Mouse (Mus musculus) heart, embryonic 11.5 days (tissue): ENCODE measurements around the gene Plekhg6. TPM values are rescaled to one million over a fixed set of nuclear protein-coding genes. Genes with fewer than 3 reads are reported as not detected.

Experiments used
- ATAC-seq: fragments of 200-750 bp; cut with Nextera tagmentation; replicated peaks from 2 replicates; pipeline ENCODE4 v1.8.0; 2017; ENCODE audit warnings: moderate library complexity; ENCODE audit not compliant: insufficient number of reproducible peaks, low FRiP score, low TSS enrichment
- H3K27ac ChIP-seq: fragments of 300-500 bp; sonication (generic); 2 replicates; pipeline ENCODE4 v1.5.1; 2014; ENCODE audit warnings: mild to moderate bottlenecking, low read depth, low read length
- H3K27me3 ChIP-seq: fragments of 300-500 bp; sonication (generic); 2 replicates; pipeline ENCODE4 v1.6.1; 2014; ENCODE audit warnings: mild to moderate bottlenecking, low read length, mixed read lengths; ENCODE audit not compliant: control insufficient read depth, insufficient read depth
- H3K36me3 ChIP-seq: fragments of 300-500 bp; sonication (generic); 2 replicates; pipeline ENCODE4 v1.6.1; 2014; ENCODE audit warnings: mild to moderate bottlenecking, low read length, moderate library complexity, mixed read lengths; ENCODE audit not compliant: control insufficient read depth, insufficient read depth
- H3K4me1 ChIP-seq: fragments of 300-500 bp; sonication (generic); 2 replicates; pipeline ENCODE4 v1.6.1; 2014; ENCODE audit warnings: low read length; ENCODE audit not compliant: control insufficient read depth, insufficient read depth
- H3K4me2 ChIP-seq: fragments of 300-500 bp; sonication (generic); 2 replicates; pipeline ENCODE4 v1.6.1; 2014; ENCODE audit warnings: mild to moderate bottlenecking, moderate library complexity
- H3K4me3 ChIP-seq: fragments of 300-500 bp; sonication (generic); 2 replicates; pipeline ENCODE4 v1.5.1; 2014; ENCODE audit warnings: low read depth, low read length
- H3K9ac ChIP-seq: fragments of 300-500 bp; sonication (generic); 2 replicates; pipeline ENCODE4 v1.6.1; 2014; ENCODE audit warnings: mild to moderate bottlenecking, low read depth, low read length, moderate library complexity
- H3K9me3 ChIP-seq: fragments of 300-500 bp; sonication (generic); replicated peaks from 2 replicates; pipeline ENCODE4 v1.6.1; 2016; ENCODE audit warnings: low read length; ENCODE audit not compliant: control insufficient read depth
- WGBS: fragments of 180-500 bp; shearing (Covaris S2); extraction: QIAGEN DNeasy Blood & Tissue Kit; methylation state at CpG from one replicate; pipeline ENCODE4 v1.1.7; 2014; ENCODE audit not compliant: insufficient replicate concordance; 5-methylcytosine and 5-hydroxymethylcytosine counted together
- polyA plus RNA-seq: library from polyadenylated mRNA; unstranded; fragments of >200 nt; fragmentation: Nextera tagmentation; extraction: Ambion mirVana; gene quantifications from 2 replicates; pipeline ENCODE4 v1.2.1, GENCODE M21; 2014

The Plekhg6 gene
- polyA plus RNA-seq, result not detected in 2 replicates

GRCm38 (mm10) chr6:125380372-125381360 lies at the start of gene Plekhg6:
Gene Plekhg6 (minus strand): TSS chr6:125380793.
- Histone ChIP-seq H3K27me3 (peaks cover 69% of the 10 kb centered on the region), H3K4me1 (peaks cover 24% of the 10 kb centered on the region), H3K36me3 (no peaks in the 10 kb centered on the region), H3K4me3 (peak within 1 kb of the TSS; percentile 33), H3K9me3 (no peaks in the 10 kb centered on the region), H3K27ac (no peak within 1 kb of the TSS), H3K4me2 (peak within 1 kb of the TSS; percentile 63), H3K9ac (no peak within 1 kb of the TSS)
- WGBS, result 7% methylated on average over 38 of the region's 40 CpGs
- 0 out of 2 replicates have a peak, but pooled peaks have one; percentile 5 for ATAC-seq

GRCm38 (mm10) chr6:125429741-125430140 lies 49.1 kb upstream of the Plekhg6 start:
- Histone ChIP-seq H3K9ac (no peak overlapping the region), H3K27ac (no peak overlapping the region), H3K27me3 (no peaks in the 10 kb centered on the region), H3K4me1 (peaks cover 7% of the 10 kb centered on the region), H3K9me3 (no peaks in the 10 kb centered on the region), H3K4me2 (no peak overlapping the region), H3K4me3 (no peak overlapping the region), H3K36me3 (no peaks in the 10 kb centered on the region)
- no peak for ATAC-seq
- 65% methylated on average over 6 of the region's 6 CpGs for WGBS

DNA sequence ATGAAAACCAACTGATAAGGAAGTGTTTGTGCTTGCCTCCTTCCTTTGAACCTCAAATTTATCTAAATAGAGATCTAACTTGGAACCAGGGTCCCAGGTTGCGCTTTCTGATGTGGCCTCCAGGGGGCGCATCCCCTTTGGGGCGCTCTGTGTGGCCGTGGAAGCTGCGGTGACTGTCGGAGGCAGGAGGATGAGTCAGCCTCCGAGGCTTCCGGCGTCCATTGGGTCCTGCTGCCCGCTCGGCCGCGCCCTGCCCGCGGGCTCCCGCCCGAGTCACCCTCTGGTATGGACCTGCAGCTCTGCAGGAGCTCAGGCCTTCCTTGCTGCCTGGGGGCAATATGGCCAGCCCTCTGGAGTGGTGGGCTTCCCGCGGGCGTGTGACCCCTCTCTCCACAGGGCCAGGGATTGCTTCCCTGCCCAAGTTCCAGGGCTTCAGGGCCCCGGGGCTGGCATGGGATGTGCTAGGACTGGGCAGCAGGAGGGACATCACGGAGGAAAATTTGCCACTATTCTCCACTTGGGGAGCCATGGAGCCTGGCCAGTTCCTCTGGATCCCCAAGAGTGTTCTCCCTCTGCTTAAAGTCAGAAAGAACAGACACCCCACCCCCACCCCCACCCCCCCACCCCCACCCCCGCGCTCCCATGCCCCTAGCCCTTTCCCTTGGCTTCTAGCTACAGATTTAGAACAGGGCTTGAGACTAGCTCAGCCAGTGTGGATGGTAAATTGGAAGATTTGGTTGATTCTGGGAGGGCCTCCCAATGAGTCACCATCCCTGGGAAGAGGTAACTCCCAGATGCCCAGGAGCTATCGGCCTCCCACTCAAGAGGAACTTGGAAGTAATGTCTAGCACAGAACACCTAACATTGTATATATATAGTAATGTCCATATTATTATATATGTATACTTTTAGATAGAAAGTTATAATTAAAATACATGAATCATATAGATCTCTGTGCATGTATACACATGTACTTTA lies 46.1 kb upstream of the Plekhg6 start:
- WGBS, result 2% methylated on average over 23 of the region's 25 CpGs
- Histone ChIP-seq H3K9ac (peak overlapping the region; percentile 56), H3K4me3 (peak overlapping the region; percentile 40), H3K4me2 (peak overlapping the region; percentile 69), H3K9me3 (no peaks in the 10 kb centered on the region), H3K27me3 (no peaks in the 10 kb centered on the region), H3K36me3 (no peaks in the 10 kb centered on the region), H3K4me1 (peaks cover 8% of the 10 kb centered on the region; the same call in 1 of the 2 replicates), H3K27ac (no peak overlapping the region)
- ATAC-seq, result peak; percentile 78

DNA sequence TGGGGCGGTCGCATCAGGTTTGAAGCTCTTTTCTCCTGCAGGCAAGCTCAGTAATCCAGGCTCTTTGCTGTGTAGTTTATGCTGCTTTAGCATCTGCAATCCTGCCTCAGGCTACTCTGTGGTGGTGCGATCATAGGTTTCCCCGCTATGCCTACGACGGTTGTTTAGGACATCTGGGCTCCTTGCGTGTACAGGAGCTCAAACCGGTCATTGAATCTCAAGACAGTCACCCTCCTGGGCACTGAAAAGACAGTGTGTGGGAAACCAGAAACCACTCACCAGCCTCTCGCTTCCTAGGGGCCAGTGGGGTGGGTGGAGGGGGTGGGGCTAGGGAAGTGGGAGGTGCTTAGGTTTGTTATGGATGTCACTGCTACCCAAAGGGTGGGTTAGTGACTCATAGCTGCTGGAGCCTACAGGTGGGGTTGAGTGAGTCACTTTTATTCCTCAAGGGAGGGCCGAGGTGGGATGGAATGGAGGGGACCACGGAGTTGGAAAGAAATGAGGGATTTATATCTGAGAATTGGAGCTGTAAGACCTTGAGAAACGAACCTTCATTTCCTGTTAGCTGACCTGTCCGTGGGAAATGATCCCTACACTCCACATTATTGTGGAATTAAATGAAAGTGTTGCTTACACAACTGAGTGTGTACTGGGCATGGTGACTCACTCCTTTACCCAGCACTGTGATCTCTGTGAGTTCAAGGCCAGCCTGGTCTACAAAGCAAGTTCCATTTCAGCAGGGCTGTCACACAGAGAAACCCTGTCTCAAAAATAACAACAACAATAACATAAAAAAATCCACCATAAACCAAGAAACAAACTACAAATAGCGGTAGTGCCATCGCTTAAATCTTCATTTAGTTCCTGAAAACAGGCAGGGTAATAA lies 44.9 kb upstream of the Plekhg6 start:
- Histone ChIP-seq H3K4me1 (peaks cover 8% of the 10 kb centered on the region; the same call in 1 of the 2 replicates), H3K4me2 (no peak overlapping the region), H3K27me3 (no peaks in the 10 kb centered on the region), H3K9ac (no peak overlapping the region), H3K9me3 (no peaks in the 10 kb centered on the region), H3K27ac (no peak overlapping the region), H3K36me3 (no peaks in the 10 kb centered on the region), H3K4me3 (no peak overlapping the region)
- ATAC-seq, result no peak
- WGBS, result 55% methylated on average over 15 of the region's 15 CpGs

DNA sequence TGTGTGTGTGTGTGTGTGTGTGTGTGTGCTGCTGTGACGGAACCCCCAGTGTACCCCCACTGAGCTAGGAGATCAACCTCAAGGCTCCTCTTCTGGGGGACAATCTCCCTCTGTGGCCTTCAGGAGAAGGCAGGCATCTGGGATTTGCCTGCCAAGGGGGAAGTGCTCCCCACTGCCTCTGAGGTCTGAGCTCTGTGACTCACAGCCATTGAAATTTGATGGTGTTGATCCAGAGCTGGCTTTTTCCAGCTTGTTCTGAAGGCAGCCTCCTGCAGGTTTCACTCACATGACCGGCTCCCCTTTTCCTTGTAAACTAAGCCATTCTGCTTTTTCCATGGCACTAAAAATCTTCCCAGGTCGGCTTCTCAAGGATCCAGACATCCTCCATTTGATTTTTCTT lies 43.6 kb upstream of the Plekhg6 start:
- Histone ChIP-seq H3K4me1 (peaks cover 8% of the 10 kb centered on the region; the same call in 1 of the 2 replicates), H3K36me3 (no peaks in the 10 kb centered on the region), H3K4me2 (no peak overlapping the region), H3K9me3 (no peaks in the 10 kb centered on the region), H3K27me3 (no peaks in the 10 kb centered on the region), H3K9ac (no peak overlapping the region), H3K4me3 (no peak overlapping the region), H3K27ac (no peak overlapping the region)
- WGBS, result 66% methylated on average over 3 of the region's 3 CpGs
- ATAC-seq, result no peak

GRCm38 (mm10) chr6:125423507-125423906 lies 42.9 kb upstream of the Plekhg6 start:
- no peaks in the 10 kb centered on the region for H3K36me3 ChIP-seq
- H3K4me2 ChIP-seq, result no peak overlapping the region
- no peak overlapping the region for H3K4me3 ChIP-seq
- peaks cover 8% of the 10 kb centered on the region; the same call in 1 of the 2 replicates for H3K4me1 ChIP-seq
- no peak overlapping the region for H3K9ac ChIP-seq
- WGBS, result 48% methylated on average over 13 of the region's 13 CpGs
- no peaks in the 10 kb centered on the region for H3K9me3 ChIP-seq
- ATAC-seq, result no peak
- no peak overlapping the region for H3K27ac ChIP-seq
- no peaks in the 10 kb centered on the region for H3K27me3 ChIP-seq

DNA sequence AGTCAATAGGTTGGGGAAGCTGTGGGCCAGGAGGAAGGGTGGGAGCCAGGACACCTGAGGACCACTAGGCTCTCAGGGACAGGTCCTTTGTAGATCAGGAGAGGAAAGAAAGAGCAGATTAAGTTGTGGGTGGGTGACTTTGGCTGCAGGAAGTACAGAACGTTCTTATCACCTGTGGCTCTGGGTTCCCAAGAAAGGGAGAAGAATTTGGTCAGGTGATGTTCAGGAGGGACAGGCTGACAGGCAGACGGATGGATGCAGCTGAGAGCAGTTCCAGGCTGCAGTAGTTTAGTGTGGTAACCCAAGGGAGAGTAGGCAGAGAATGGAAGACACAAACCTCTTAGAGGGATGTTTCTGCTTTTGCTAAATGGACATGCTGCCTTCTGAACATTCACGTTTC lies 42.5 kb upstream of the Plekhg6 start:
- Histone ChIP-seq H3K36me3 (no peaks in the 10 kb centered on the region), H3K4me3 (0 out of 2 replicates have a peak overlapping the region, but pooled peaks have one; percentile 4), H3K4me1 (peaks cover 8% of the 10 kb centered on the region; the same call in 1 of the 2 replicates), H3K27ac (no peak overlapping the region), H3K9ac (no peak overlapping the region), H3K27me3 (0 out of 2 replicates have a peak, but pooled peaks cover under 1% of the 10 kb centered on the region), H3K4me2 (peak overlapping the region; percentile 57), H3K9me3 (no peaks in the 10 kb centered on the region)
- ATAC-seq, result no peak
- 32% methylated on average over 3 of the region's 3 CpGs for WGBS
